Mouse (Mus musculus) midbrain, postnatal 0 days (tissue): Measurements from ENCODE around the gene Nell2. TPM values are rescaled to one million over a fixed set of nuclear protein-coding genes. Genes with fewer than 3 reads are reported as not detected.

Experiments
- ATAC-seq: fragments of 200-750 bp; cut with Nextera tagmentation; 2 replicates; pipeline ENCODE4 v1.8.0; 2017; ENCODE audit warnings: moderate number of reproducible peaks, mild to moderate bottlenecking, moderate TSS enrichment, moderate library complexity; ENCODE audit not compliant: low FRiP score
- DNase-seq: peaks from one replicate; pipeline ENCODE4 v3.0.0-alpha.2; 2015; ENCODE audit warnings: low spot score
- H3K27ac ChIP-seq: fragments of 300-500 bp; sonication (generic); 2 replicates; pipeline ENCODE4 v1.5.1; 2014; ENCODE audit warnings: low read depth, mild to moderate bottlenecking, low read length, mixed read lengths
- H3K27me3 ChIP-seq: fragments of 300-500 bp; sonication (generic); 2 replicates; pipeline ENCODE4 v1.6.1; 2014; ENCODE audit warnings: low read length, control low read depth, mixed read lengths; ENCODE audit not compliant: insufficient read depth
- H3K36me3 ChIP-seq: fragments of 300-500 bp; sonication (generic); 2 replicates; pipeline ENCODE4 v1.6.1; 2014; ENCODE audit warnings: low read length, control low read depth, mixed read lengths; ENCODE audit not compliant: insufficient read depth
- H3K4me1 ChIP-seq: fragments of 300-500 bp; sonication (generic); 2 replicates; pipeline ENCODE4 v1.6.1; 2014; ENCODE audit warnings: mild to moderate bottlenecking, control low read depth, antibody characterized with exemption, low read length, mixed read lengths; ENCODE audit not compliant: insufficient read depth
- H3K4me2 ChIP-seq: fragments of 300-500 bp; sonication (generic); 2 replicates; pipeline ENCODE4 v1.6.1; 2014; ENCODE audit warnings: low read depth, mild to moderate bottlenecking, low read length, mixed read lengths; ENCODE audit not compliant: poor library complexity, severe bottlenecking
- H3K4me3 ChIP-seq: fragments of 300-500 bp; sonication (generic); 2 replicates; pipeline ENCODE4 v1.5.1; 2014; ENCODE audit warnings: low read depth, mild to moderate bottlenecking, low read length, moderate library complexity
- H3K9ac ChIP-seq: fragments of 300-500 bp; sonication (generic); replicated peaks from 2 replicates; pipeline ENCODE4 v1.6.1; 2014; ENCODE audit warnings: mild to moderate bottlenecking, low read length, moderate library complexity, mixed read lengths; ENCODE audit not compliant: poor library complexity, severe bottlenecking
- H3K9me3 ChIP-seq: fragments of 300-500 bp; sonication (generic); 2 replicates; pipeline ENCODE4 v1.6.1; 2016; ENCODE audit warnings: low read length, control low read depth
- CTCF ChIP-seq: IDR thresholded peaks from 2 replicates; pipeline ENCODE4 v1.5.1; 2016; ENCODE audit warnings: antibody characterized with exemption, mild to moderate bottlenecking
- WGBS: fragments of 180-500 bp; shearing (Covaris S2); extraction: QIAGEN DNeasy Blood & Tissue Kit; methylation state at CpG from one replicate; pipeline ENCODE4 v1.1.7; 2014; 5-methylcytosine and 5-hydroxymethylcytosine counted together
- polyA plus RNA-seq: library from polyadenylated mRNA; unstranded; fragments of >200 nt; fragmentation: Nextera tagmentation; extraction: Ambion mirVana; gene quantifications from 2 replicates; pipeline ENCODE4 v1.2.1, GENCODE M21; 2015
- total RNA-seq: library from RNA; depleted of rRNA; stranded (reverse); fragments of >200 nt; gene quantifications from 2 replicates; pipeline ENCODE4 v1.2.3, GENCODE M21; 2014; rRNA removed

The Nell2 gene
- total and polyA plus RNA-seq, 2 experiments from 2014 or later: 181 to 199 TPM

DNA sequence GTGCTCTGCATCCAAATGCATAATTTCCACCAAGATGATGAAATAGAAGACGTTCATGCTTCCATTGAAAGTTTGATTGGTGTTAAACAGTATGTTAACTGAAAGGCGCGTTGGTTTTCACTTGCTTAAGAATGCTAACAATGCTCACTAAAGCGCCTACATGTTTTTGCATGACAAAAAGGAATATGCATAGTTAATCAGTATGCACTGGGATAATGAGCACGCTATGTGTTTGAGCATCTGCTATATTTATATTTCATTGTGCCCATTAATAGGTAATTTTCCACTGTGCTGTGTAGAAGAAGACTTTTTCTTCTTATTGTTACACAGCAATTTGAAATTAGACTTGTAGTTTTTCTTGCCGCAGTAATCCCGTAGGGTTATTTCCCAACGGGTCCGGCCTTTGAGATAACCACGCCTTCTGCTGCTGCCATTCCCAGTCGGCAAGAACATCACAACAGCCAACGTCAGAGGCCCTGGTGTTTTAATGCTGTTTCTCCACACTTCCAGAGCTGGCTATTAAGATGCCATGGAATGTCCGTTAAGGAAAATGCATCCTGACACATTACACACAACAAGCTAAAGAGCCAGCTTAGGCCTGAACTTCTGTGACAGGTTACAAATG lies 499.4 kb downstream of the Nell2 start:
- no peak for TF ChIP-seq CTCF
- no peak overlapping the region for H3K27ac ChIP-seq
- WGBS: 42% methylated on average over 13 of the region's 13 CpGs
- H3K9me3 ChIP-seq: no peaks in the 10 kb centered on the region
- no peak for DNase-seq
- H3K4me2 ChIP-seq: no peak overlapping the region
- H3K36me3 ChIP-seq: no peaks in the 10 kb centered on the region
- H3K9ac ChIP-seq: no peak overlapping the region
- no peak overlapping the region for H3K4me3 ChIP-seq
- no peaks in the 10 kb centered on the region for H3K4me1 ChIP-seq
- H3K27me3 ChIP-seq: no peaks in the 10 kb centered on the region
- ATAC-seq: no peak

Other genes starting within 250 kb of the Nell2 start
- gene Dbx2, start 127.4 kb upstream of the Nell2 start, total RNA-seq: 4.9 and 5.8 TPM in 2 replicates
- 18.4 and 23.0 TPM in 2 replicates for gene Dbx2, start 127.4 kb upstream of the Nell2 start, polyA plus RNA-seq